Mouse (Mus musculus): ENCODE measurements at regions not wholly inside any gene's neighbourhood (a gene's known extent, or its start where the extent isn't known, plus 50 kb on each side); places are given as distances from the start of the nearest gene placed in this dataset.

DNA sequence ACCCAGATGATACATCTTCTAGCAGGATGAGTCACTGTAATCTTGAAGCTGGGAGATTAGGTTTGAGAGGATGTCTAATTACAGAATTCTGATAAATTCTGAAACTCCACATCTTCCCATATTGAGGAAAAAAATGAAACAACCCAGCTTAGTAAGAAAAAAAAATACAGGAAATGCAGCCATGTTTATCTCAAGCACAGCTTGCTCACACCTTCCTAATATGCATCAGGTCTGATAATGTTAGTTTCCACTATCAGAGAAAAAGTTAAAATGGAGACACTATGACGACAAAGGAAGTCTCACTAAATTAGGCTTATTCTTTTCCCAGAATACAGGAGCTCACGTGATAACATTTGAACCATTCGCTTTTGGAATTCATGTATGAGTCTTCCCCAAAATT, 111.4 kb upstream of the Thumpd2 start:
- TF ChIP-seq CTCF (IDR thresholded peaks at IDR 0.05): no peak
- intact Hi-C loops (cut with DNase I): no loop called here
- Histone ChIP-seq H3K27ac (no peak overlapping the region), H3K4me3 (no peak overlapping the region)
- no peak for DNase-seq (ENCODE audit: extremely low spot score in 1 of 2, low spot score in 2 of 2)

GRCm38 (mm10) chr17:81175877-81176276, 111.0 kb upstream of the Thumpd2 start:
- intact Hi-C loops (cut with DNase I): no loop called here
- Histone ChIP-seq H3K4me3 (no peak overlapping the region), H3K27ac (no peak overlapping the region)
- TF ChIP-seq CTCF (IDR thresholded peaks at IDR 0.05): no peak
- no peak for DNase-seq (ENCODE audit: extremely low spot score in 1 of 2, low spot score in 2 of 2)

GRCm38 (mm10) chr17:81172943-81173342, 108.1 kb upstream of the Thumpd2 start:
- DNase-seq (ENCODE audit: extremely low spot score in 1 of 2, low spot score in 2 of 2): no peak
- Histone ChIP-seq H3K27ac (no peak overlapping the region), H3K4me3 (no peak overlapping the region)
- intact Hi-C loops (cut with DNase I): no loop called here
- no peak for TF ChIP-seq CTCF (IDR thresholded peaks at IDR 0.05)

- TF ChIP-seq CTCF (IDR thresholded peaks at IDR 0.05): no peak
- intact Hi-C loops (cut with DNase I): no loop called here
- no peak for DNase-seq (ENCODE audit: extremely low spot score in 1 of 2, low spot score in 2 of 2)
- Histone ChIP-seq H3K4me3 (no peak overlapping the region), H3K27ac (no peak overlapping the region)
These were observed 104.2 kb upstream of the Thumpd2 start for GRCm38 (mm10) chr17:81169118-81169517.

- intact Hi-C loops (cut with DNase I): no loop called here
- no peak overlapping the region for H3K4me3 ChIP-seq
- DNase-seq (ENCODE audit: extremely low spot score in 1 of 2, low spot score in 2 of 2): peak; percentile 11 to 16
- H3K27ac ChIP-seq: no peak overlapping the region
- no peak for TF ChIP-seq CTCF (IDR thresholded peaks at IDR 0.05)
These were observed 85.8 kb upstream of the Thumpd2 start for GRCm38 (mm10) chr17:81150730-81151129.

DNA sequence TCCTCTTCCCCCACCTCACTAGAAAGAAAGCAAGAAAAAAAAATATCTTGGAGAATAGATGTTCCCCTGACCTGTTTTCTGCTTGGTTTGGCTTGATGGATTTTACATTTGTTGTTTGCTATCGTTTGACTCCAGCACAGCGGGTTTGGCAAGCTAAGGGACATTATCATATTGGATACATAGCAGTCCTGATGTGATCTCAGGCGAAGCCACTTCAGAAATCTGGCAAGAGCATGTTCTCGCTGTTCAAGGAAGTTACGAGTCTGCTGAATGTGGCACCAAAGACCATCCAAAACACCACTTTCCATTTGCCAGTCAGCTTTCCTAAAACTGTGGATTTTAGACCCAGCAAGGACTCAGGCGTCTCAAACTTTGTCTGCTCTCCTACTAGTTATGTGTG, 69.8 kb upstream of the Thumpd2 start:
- Histone ChIP-seq H3K27ac (no peak overlapping the region), H3K4me3 (no peak overlapping the region)
- intact Hi-C loops (cut with DNase I): no loop called here
- TF ChIP-seq CTCF (IDR thresholded peaks at IDR 0.05): no peak
- DNase-seq (ENCODE audit: extremely low spot score in 1 of 2, low spot score in 2 of 2): no peak

GRCm38 (mm10) chr17:81133227-81133626, 68.3 kb upstream of the Thumpd2 start:
- TF ChIP-seq CTCF (IDR thresholded peaks at IDR 0.05): peak; percentile 28
- Histone ChIP-seq H3K27ac (no peak overlapping the region), H3K4me3 (no peak overlapping the region)
- intact Hi-C loops (cut with DNase I): no loop called here
- peak in 1 of 2 experiments; percentile 11 for DNase-seq (ENCODE audit: extremely low spot score in 1 of 2, low spot score in 2 of 2)

Data from left cerebral cortex, adult 2 months (tissue).